Mouse (Mus musculus): Measurements from ENCODE around the gene Hs2st1. TPM values are rescaled to one million over a fixed set of nuclear protein-coding genes. Genes with fewer than 3 reads are reported as not detected.

The Hs2st1 gene
- polyA plus RNA-seq, 1 experiment from 2014 or later: 5.1 TPM

DNA sequence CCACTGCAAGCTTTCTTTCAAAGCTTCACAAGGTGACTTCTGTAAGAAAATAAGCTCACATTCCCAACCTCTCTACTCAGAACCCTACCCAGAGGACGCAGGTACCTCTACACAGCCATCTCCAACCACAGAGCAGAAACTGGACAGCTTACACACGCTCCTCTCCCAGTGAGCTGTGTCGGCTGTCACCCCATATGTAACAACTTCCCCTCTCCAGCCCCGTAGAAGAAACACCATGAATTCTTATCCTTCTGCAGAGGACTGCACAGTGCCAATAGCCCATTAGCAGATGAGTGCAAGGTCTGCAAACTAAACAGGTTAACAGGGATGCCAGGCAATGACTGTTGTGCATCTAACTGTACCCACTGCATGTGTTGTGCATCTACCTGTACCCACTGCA, 23.5 kb downstream of the Hs2st1 start:
- Histone ChIP-seq H3K27ac (replicated peaks) (no peak overlapping the region), H3K27me3 (ENCODE audit: control insufficient read depth, insufficient read depth, low read length) (no peaks in the 10 kb centered on the region), H3K4me3 (ENCODE audit: low read depth, low read length) (no peak overlapping the region), H3K36me3 (ENCODE audit: control insufficient read depth, insufficient read depth, low read length) (no peaks in the 10 kb centered on the region), H3K9ac (ENCODE audit: low read length) (no peak overlapping the region), H3K4me2 (replicated peaks; ENCODE audit: low read depth) (no peak overlapping the region), H3K9me3 (ENCODE audit: control insufficient read depth, low read length) (no peaks in the 10 kb centered on the region), H3K4me1 (replicated peaks; ENCODE audit: control insufficient read depth, insufficient read depth) (no peaks in the 10 kb centered on the region)
- WGBS: 29% methylated on average over 4 of the region's 4 CpGs
- ATAC-seq (ENCODE audit: low FRiP score, low TSS enrichment) (no peak), DNase-seq (ENCODE audit: low spot score) (no peak)
- TF ChIP-seq CTCF (IDR thresholded peaks at IDR 0.05; ENCODE audit: low read depth) (no peak), EP300 (optimal IDR thresholded peaks at IDR 0.05) (no peak)

DNA sequence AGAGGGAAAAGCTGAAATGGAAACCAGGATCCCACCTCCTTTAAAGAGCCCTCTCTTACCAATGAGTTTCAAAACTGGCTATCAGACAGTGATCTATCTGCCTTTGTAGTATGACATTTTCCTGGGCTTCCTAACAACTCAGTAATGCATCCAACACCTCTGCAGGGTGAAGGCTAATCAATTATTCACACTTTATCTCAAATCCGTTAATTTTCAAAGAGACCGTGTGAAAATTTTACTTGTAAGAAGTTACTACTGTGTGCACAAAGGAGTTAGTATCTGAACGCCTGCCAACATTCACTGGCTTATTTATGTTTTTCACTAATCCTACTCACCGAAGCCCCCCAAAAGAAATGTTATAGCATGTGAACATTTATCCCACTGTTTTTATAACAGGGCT, 24.1 kb downstream of the Hs2st1 start:
- no peak for TF ChIP-seq CTCF (IDR thresholded peaks at IDR 0.05; ENCODE audit: low read depth)
- TF ChIP-seq EP300 (optimal IDR thresholded peaks at IDR 0.05): no peak
- H3K9me3 ChIP-seq (ENCODE audit: control insufficient read depth, low read length): no peaks in the 10 kb centered on the region
- 20% methylated on average over 4 of the region's 4 CpGs for WGBS
- H3K4me1 ChIP-seq (replicated peaks; ENCODE audit: control insufficient read depth, insufficient read depth): no peaks in the 10 kb centered on the region
- ATAC-seq (ENCODE audit: low FRiP score, low TSS enrichment): no peak
- no peaks in the 10 kb centered on the region for H3K27me3 ChIP-seq (ENCODE audit: control insufficient read depth, insufficient read depth, low read length)
- H3K27ac ChIP-seq (replicated peaks): no peak overlapping the region
- no peaks in the 10 kb centered on the region for H3K36me3 ChIP-seq (ENCODE audit: control insufficient read depth, insufficient read depth, low read length)
- no peak overlapping the region for H3K9ac ChIP-seq (ENCODE audit: low read length)
- H3K4me3 ChIP-seq (ENCODE audit: low read depth, low read length): no peak overlapping the region
- no peak overlapping the region for H3K4me2 ChIP-seq (replicated peaks; ENCODE audit: low read depth)
- no peak for DNase-seq (ENCODE audit: low spot score)

DNA sequence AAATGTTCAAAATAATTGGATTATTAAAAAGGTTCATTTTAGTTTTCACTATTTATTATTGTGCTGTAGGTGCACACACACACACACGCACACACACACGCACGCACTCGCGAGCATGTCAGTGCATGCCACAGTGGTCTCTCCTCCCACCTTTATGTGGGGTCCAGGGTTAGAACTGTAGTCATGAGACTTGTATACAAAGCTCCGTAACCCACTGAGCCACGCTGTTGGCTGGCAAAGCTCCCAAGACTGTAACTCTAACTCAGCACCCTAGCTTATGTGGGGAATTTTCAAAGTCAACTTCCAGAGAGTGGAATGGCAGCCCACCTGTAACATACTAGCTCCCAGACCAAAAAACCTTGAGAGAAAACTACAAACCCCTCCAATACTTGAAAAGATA, 24.8 kb downstream of the Hs2st1 start:
- H3K9me3 ChIP-seq (ENCODE audit: control insufficient read depth, low read length): no peaks in the 10 kb centered on the region
- H3K27me3 ChIP-seq (ENCODE audit: control insufficient read depth, insufficient read depth, low read length): no peaks in the 10 kb centered on the region
- H3K36me3 ChIP-seq (ENCODE audit: control insufficient read depth, insufficient read depth, low read length): no peaks in the 10 kb centered on the region
- no peak overlapping the region for H3K4me3 ChIP-seq (ENCODE audit: low read depth, low read length)
- no peak overlapping the region for H3K4me2 ChIP-seq (replicated peaks; ENCODE audit: low read depth)
- H3K9ac ChIP-seq (ENCODE audit: low read length): no peak overlapping the region
- H3K27ac ChIP-seq (replicated peaks): no peak overlapping the region
- no peak for TF ChIP-seq CTCF (IDR thresholded peaks at IDR 0.05; ENCODE audit: low read depth)
- TF ChIP-seq EP300 (optimal IDR thresholded peaks at IDR 0.05): no peak
- DNase-seq (ENCODE audit: low spot score): no peak
- H3K4me1 ChIP-seq (replicated peaks; ENCODE audit: control insufficient read depth, insufficient read depth): no peaks in the 10 kb centered on the region
- no peak for ATAC-seq (ENCODE audit: low FRiP score, low TSS enrichment)
- 83% methylated on average over 7 of the region's 7 CpGs for WGBS

DNA sequence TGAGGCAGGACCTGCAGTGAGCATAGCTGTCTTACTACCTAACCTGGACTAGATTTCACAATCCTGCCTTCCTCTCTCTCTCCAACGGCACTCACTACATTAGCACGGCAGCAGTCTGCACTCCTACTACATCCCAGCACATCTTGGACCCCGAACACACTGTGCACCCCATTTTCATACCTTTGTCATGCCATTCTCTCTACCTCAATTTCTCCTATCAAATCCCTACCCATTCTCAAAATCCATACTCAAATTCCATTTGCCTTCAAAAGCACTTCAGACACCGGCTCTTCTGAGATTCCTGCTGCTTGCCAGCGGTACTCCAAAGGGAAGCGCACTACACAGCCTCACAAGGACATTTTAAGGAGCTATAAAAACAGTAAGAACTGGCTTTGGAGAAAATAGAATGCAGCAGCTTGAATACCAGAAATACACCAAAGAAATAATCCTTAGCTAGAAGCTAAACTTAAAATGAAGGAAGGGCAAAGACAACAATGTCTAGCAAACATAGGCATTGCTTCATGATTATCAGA, 28.0 kb downstream of the Hs2st1 start:
- Histone ChIP-seq H3K27ac (replicated peaks) (no peak overlapping the region), H3K9ac (ENCODE audit: low read length) (no peak overlapping the region)
- TF ChIP-seq EP300 (optimal IDR thresholded peaks at IDR 0.05) (no peak), CTCF (IDR thresholded peaks at IDR 0.05; ENCODE audit: low read depth) (no peak)

DNA sequence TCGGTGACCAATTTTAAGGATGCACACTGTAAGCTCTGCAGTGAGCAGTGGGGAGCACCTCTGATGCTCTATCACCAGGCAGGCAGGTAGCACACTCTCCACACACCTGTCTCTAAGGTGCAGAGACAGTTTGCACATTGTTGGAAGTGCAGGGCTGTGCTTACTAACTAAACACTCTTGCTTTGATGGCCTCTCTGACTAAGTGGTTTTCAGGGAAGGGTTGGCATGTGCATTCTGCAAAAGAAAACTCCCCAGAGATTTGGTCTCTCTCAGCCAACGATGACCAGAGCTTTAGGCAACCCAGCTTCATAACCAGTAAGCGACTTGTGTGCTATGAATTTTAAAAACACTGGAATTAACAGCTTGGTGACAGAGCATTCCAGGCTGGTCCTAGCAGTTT, 29.2 kb downstream of the Hs2st1 start:
- no peak overlapping the region for H3K9ac ChIP-seq (ENCODE audit: low read length)
- H3K4me2 ChIP-seq (replicated peaks; ENCODE audit: low read depth): no peak overlapping the region
- H3K9me3 ChIP-seq (ENCODE audit: control insufficient read depth, low read length): no peaks in the 10 kb centered on the region
- no peaks in the 10 kb centered on the region; the same call in 1 of the 2 replicates for H3K4me1 ChIP-seq (replicated peaks; ENCODE audit: control insufficient read depth, insufficient read depth)
- TF ChIP-seq EP300 (optimal IDR thresholded peaks at IDR 0.05): no peak
- no peak for TF ChIP-seq CTCF (IDR thresholded peaks at IDR 0.05; ENCODE audit: low read depth)
- DNase-seq (ENCODE audit: low spot score) (no peak), ATAC-seq (ENCODE audit: low FRiP score, low TSS enrichment) (no peak)
- no peak overlapping the region for H3K4me3 ChIP-seq (ENCODE audit: low read depth, low read length)
- no peak overlapping the region for H3K27ac ChIP-seq (replicated peaks)
- H3K27me3 ChIP-seq (ENCODE audit: control insufficient read depth, insufficient read depth, low read length): no peaks in the 10 kb centered on the region
- no peaks in the 10 kb centered on the region for H3K36me3 ChIP-seq (ENCODE audit: control insufficient read depth, insufficient read depth, low read length)
- 53% methylated on average over 3 of the region's 3 CpGs for WGBS

More for the DNA sequence above, 28.0 kb downstream of the Hs2st1 start:
- Histone ChIP-seq H3K36me3 (ENCODE audit: control insufficient read depth, insufficient read depth, low read length) (no peaks in the 10 kb centered on the region), H3K27me3 (ENCODE audit: control insufficient read depth, insufficient read depth, low read length) (no peaks in the 10 kb centered on the region), H3K4me2 (replicated peaks; ENCODE audit: low read depth) (no peak overlapping the region), H3K4me3 (ENCODE audit: low read depth, low read length) (no peak overlapping the region), H3K4me1 (replicated peaks; ENCODE audit: control insufficient read depth, insufficient read depth) (no peaks in the 10 kb centered on the region; the same call in 1 of the 2 replicates), H3K9me3 (ENCODE audit: control insufficient read depth, low read length) (no peaks in the 10 kb centered on the region)
- no peak for DNase-seq (ENCODE audit: low spot score)
- ATAC-seq (ENCODE audit: low FRiP score, low TSS enrichment): no peak
- WGBS: 74% methylated on average over 6 of the region's 6 CpGs

DNA sequence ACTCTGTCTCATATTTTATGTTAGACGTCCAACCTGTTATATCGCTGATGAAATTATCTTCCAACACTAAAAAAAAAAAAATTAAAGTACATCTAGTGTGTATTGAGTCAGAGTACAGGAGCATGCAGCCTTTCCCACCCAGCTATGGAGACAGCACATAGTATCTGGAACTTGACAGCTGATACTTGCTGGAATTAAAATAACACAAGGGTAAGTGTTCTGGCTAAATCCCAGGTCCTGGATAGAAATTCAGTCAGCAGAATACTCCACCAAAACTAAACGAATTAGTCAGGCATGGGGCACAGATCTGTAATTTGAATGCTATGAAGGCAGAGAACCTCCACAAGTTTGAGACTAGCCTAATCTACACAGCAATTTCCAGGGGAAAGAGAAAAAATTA, 30.9 kb downstream of the Hs2st1 start:
- Histone ChIP-seq H3K36me3 (ENCODE audit: control insufficient read depth, insufficient read depth, low read length) (no peaks in the 10 kb centered on the region), H3K9me3 (ENCODE audit: control insufficient read depth, low read length) (no peaks in the 10 kb centered on the region), H3K27me3 (ENCODE audit: control insufficient read depth, insufficient read depth, low read length) (no peaks in the 10 kb centered on the region), H3K4me1 (replicated peaks; ENCODE audit: control insufficient read depth, insufficient read depth) (no peaks in the 10 kb centered on the region; the same call in 1 of the 2 replicates), H3K27ac (replicated peaks) (no peak overlapping the region), H3K4me3 (ENCODE audit: low read depth, low read length) (no peak overlapping the region), H3K4me2 (replicated peaks; ENCODE audit: low read depth) (no peak overlapping the region), H3K9ac (ENCODE audit: low read length) (no peak overlapping the region)
- WGBS: 26% methylated on average over 3 of the region's 3 CpGs
- TF ChIP-seq EP300 (optimal IDR thresholded peaks at IDR 0.05) (no peak), CTCF (IDR thresholded peaks at IDR 0.05; ENCODE audit: low read depth) (no peak)
- no peak for DNase-seq (ENCODE audit: low spot score)
- ATAC-seq (ENCODE audit: low FRiP score, low TSS enrichment): no peak

Data from stomach, postnatal 0 days (tissue).